Mouse (Mus musculus): Measurements from ENCODE around the gene Prkar1b. TPM values are rescaled to one million over a fixed set of nuclear protein-coding genes. Genes with fewer than 3 reads are reported as not detected.

The Prkar1b gene
- total RNA-seq, 2 experiments from 2014 or later = 1.5 to 3.5 TPM

- intact Hi-C loops (cut with DNase I) = no loop called here
- DNase-seq = peak; percentile 50 to 53
Measured at GRCm38 (mm10) chr5:139146476-139147075, 3.2 kb downstream of the Prkar1b start.

DNA sequence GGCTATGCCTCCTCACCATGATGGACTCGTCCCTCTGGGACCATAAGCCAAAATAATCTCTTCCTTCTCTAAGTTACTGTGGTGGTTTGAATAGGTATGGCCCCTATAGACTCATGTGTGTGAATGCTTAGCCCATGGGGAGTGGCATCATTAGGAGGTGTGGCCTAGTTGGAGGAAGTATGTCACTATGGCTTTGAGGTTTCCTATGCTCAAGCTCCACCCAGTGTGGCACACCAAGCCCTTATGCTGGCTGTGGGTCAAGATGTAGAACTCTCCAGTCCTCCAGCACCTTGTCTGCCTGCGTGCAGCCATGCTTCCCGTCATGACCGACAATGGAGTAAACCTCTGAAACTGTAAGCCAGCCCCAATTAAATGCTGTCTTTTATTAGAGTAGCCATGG is 4.1 kb downstream of the Prkar1b start:
- DNase-seq = no peak

DNA sequence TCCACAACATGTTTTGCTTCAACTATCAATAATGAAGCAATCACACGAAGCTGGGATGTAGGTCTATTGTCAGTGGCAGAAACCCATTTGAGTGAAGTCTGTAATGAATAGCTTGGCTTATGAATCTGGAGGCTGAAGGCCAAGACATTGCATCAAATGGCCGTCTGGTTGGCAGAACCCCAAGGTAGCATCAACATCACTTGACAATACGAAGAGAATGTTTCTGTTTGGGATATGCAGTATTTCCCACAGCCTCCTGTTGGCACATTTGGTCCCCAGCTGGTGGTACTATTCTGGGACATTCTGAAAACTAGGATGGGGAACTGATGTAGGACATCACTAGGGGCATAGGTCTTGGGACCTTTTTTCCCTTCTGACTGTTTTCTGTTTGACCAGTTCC is 5.9 kb downstream of the Prkar1b start:
- intact Hi-C loops (cut with DNase I) = no loop called here

More for the DNA sequence above, 4.1 kb downstream of the Prkar1b start:
- intact Hi-C loops (cut with DNase I) = no loop called here

GRCm38 (mm10) chr5:139141326-139141725 is 8.5 kb downstream of the Prkar1b start:
- intact Hi-C loops (cut with DNase I) = no loop called here
- peak; percentile 70 to 78 for DNase-seq

More for the DNA sequence above, 5.9 kb downstream of the Prkar1b start:
- no peak for DNase-seq

- intact Hi-C loops (cut with DNase I) = no loop called here
- DNase-seq = no peak
Measured at GRCm38 (mm10) chr5:139140589-139140988, 9.2 kb downstream of the Prkar1b start.

GRCm38 (mm10) chr5:139138926-139139472 is 10.8 kb downstream of the Prkar1b start:
- intact Hi-C loops (cut with DNase I) = no loop called here
- no peak for DNase-seq

DNA sequence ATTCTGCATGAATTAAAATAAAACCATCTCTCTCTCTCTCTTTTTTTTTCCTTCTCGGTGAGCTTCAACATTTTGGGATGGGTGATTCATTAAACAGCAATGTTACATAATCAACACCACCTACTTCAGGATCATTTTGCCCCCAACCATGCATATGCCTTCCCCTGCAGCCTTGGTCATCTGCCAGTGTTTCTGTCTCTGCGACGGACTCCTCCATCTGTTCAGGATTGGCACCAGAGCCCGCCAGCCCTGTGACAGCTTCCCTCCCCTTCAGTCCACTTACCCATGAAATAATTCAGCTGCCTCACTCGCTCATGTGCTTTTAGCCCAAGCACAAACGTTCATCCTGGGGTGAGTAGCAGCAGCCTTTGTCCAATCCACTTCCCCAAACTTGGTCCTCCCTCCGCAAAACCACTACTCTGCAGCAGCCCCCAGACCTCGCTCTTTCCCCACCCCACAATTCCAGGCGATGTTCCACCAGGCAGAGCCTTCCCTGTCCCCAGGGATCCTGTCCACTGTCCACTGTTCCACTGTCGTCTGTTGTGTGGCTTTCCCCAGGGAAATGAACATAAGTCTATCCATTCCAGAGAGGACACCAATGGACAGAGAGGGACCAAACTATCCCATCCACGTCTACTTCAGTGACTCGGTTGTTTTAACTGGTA is 11.4 kb downstream of the Prkar1b start:
- peak; percentile 44 to 55 for DNase-seq

DNA sequence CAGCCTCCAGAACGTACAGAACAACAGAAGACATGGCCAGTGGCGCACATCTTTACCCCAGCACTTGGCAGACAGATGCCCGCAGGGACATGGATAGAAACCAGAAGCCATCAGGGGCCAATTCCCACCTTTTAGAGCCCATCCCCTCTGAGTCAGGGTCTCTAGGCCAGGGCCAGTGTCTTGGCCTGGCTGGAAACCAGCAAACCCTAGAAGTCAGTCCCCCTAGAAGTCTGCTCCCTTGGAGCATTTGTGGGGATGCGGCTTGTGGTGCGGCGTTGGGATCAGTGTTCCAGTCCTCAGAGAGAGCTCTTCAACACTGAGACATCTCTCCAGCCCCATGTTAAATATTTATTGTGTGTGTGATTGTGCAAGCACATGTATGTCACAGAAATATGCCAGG is 12.6 kb downstream of the Prkar1b start:
- DNase-seq = no peak
- intact Hi-C loops (cut with DNase I) = no loop called here

More for the DNA sequence above, 11.4 kb downstream of the Prkar1b start:
- intact Hi-C loops (cut with DNase I) = no loop called here

DNA sequence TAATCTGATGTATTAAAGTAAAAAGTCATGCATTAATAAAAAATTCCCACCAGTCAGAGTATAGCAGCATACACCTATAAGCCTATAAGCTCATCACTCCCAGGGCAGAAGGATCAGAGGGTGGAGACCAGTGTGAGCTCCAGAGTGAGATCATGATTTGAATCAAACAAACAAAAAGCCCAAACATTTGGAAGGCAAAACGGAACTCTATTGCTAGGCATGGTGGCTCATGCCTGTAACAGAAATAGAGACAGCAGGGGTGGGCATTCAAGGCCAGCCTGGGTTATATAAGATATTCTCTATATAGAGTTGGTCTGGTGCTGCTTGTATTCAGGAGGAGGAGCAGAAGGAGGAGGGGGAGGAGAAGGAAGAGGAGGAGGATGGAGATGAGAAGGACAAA is 13.5 kb downstream of the Prkar1b start:
- intact Hi-C loops (cut with DNase I) = no loop called here

GRCm38 (mm10) chr5:139134501-139134900 is 15.3 kb downstream of the Prkar1b start:
- DNase-seq = no peak
- intact Hi-C loops (cut with DNase I) = no loop called here

More for the DNA sequence above, 13.5 kb downstream of the Prkar1b start:
- no peak for DNase-seq

GRCm38 (mm10) chr5:139130351-139130750 is 19.4 kb downstream of the Prkar1b start:
- DNase-seq = no peak
- intact Hi-C loops (cut with DNase I) = no loop called here

GRCm38 (mm10) chr5:139129572-139130151 is 20.1 kb downstream of the Prkar1b start:
- DNase-seq = no peak
- intact Hi-C loops (cut with DNase I) = no loop called here

DNA sequence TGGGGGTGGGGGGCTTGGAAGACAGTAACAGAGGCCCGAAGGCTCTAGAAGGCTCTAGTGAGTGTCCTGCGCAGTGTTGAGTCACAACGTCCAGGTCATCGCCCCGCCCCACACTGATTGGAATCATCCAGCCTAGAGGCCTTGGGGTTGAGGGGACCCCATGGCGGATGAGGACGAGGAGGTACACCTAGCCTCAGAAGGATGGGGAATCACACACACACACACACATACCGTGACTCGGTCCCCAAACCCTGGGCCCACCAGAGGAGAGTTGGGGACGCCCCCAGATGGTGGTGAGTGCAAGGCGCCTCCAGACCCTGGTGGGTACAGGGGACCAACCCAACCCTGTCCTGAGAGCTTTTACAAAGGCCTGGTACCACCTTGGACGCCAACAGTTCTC is 20.7 kb downstream of the Prkar1b start:
- no peak for DNase-seq
- intact Hi-C loops (cut with DNase I) = no loop called here

- intact Hi-C loops (cut with DNase I) = no loop called here
- no peak for DNase-seq
Measured at GRCm38 (mm10) chr5:139128476-139129065, 21.2 kb downstream of the Prkar1b start.

GRCm38 (mm10) chr5:139125717-139126116 is 24.1 kb downstream of the Prkar1b start:
- intact Hi-C loops (cut with DNase I) = no loop called here

DNA sequence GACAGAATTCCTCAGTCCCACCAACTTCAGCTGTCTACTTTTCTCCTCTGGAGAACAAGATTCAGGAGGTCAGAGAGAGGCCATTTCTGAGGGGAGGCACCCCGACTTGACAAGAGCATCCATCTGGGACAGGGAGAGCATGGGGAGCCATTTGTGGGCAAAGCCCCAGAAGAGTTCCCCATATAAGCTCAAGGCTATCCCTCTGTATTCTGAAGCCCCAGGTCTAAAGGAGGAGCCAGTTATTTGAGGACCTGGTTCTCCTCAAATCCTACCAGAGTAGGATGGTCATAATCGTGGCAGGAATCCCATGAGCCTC is 30.9 kb downstream of the Prkar1b start:
- no peak for DNase-seq
- intact Hi-C loops (cut with DNase I) = loop anchor here (5.0 kb wide), 1 partner anchor 58 kb away; no protein-coding TSS in a partner anchor

More at GRCm38 (mm10) chr5:139125717-139126116, 24.1 kb downstream of the Prkar1b start:
- DNase-seq = no peak

DNA sequence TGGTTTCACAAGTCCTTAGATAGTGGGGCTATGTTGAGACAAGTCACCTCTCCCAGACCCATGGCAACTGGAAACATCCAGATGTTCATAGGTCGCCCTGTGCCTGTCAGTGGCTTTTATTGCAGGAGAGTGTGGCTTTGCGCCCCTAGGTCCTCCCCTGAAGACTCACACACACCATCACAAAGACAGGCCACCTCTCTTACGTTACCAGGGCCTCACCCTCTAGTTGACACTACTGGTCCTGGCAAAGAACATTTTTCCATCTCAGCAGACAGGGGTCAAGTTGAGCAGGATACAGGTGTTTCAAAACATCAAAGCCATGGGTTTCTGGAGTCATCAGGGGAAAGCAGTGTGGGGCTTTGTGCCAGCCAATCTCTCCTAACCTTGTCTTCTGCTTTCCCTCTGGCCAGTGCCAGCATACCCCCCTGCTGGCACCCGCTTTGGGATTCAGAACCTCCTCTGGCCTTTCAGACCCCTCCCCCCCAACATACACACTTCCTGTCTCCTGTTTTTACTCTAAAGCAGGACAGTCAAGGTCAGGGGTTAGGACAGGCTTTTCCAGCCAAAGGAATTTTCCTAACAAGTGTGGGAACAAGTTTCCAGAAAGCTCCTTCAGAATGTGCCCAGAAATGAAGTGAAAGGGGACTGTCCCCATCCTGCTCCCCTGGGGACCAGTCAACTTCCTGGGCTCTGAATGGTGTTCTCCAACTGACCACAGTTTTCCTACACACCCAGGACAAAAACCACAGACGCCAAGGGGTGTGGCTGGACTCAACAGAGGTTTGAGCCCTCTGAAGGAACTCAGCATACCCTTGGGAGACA is 31.5 kb downstream of the Prkar1b start:
- intact Hi-C loops (cut with DNase I) = loop anchor here (5.0 kb wide), 1 partner anchor 59 kb away; no protein-coding TSS in a partner anchor
- peak; percentile 9 to 38 for DNase-seq

- intact Hi-C loops (cut with DNase I) = loop anchor here (5.0 kb wide), 1 partner anchor 62 kb away; no protein-coding TSS in a partner anchor
- DNase-seq = no peak
Measured at GRCm38 (mm10) chr5:139115507-139115906, 34.3 kb downstream of the Prkar1b start.

- intact Hi-C loops (cut with DNase I) = loop anchor here (5.0 kb wide), 1 partner anchor 62 kb away; no protein-coding TSS in a partner anchor
- no peak for DNase-seq
Measured at GRCm38 (mm10) chr5:139114876-139115275, 34.9 kb downstream of the Prkar1b start.

GRCm38 (mm10) chr5:139112418-139112817 is 37.4 kb downstream of the Prkar1b start:
- DNase-seq = no peak
- intact Hi-C loops (cut with DNase I) = no loop called here
